Mouse (Mus musculus) myocyte (in vitro differentiated cells): ENCODE results near the gene 9930104L06Rik. TPM values are rescaled to one million over a fixed set of nuclear protein-coding genes. Genes with fewer than 3 reads are reported as not detected.

ENCODE experiments used
- H3K27me3 ChIP-seq: one replicate; pipeline ENCODE4 v1.6.1; 2011; ENCODE audit not compliant: control insufficient read depth, insufficient read depth, insufficient read length
- H3K36me3 ChIP-seq: one replicate; pipeline ENCODE4 v1.6.1; 2011; ENCODE audit not compliant: control insufficient read depth, insufficient read depth
- H3K4me2 ChIP-seq: one replicate; pipeline ENCODE4 v1.6.1; 2011; ENCODE audit warnings: low read depth, control low read depth
- H3K4me3 ChIP-seq: one replicate; pipeline ENCODE4 v1.5.1; 2011; ENCODE audit warnings: mild to moderate bottlenecking, control low read depth, moderate library complexity
- H3K79me2 ChIP-seq: one replicate; pipeline ENCODE4 v1.6.1; 2011; ENCODE audit not compliant: control insufficient read depth, insufficient read depth
- H3ac ChIP-seq: one replicate; pipeline ENCODE4 v1.6.1; 2011; ENCODE audit not compliant: control insufficient read depth, insufficient read length
- CEBPB ChIP-seq: IDR thresholded peaks from 2 replicates; pipeline ENCODE4 v1.6.1; 2011; ENCODE audit warnings: mild to moderate bottlenecking, moderate library complexity; ENCODE audit not compliant: poor library complexity, insufficient read depth, severe bottlenecking
- E2F4 ChIP-seq: IDR thresholded peaks from one replicate; pipeline ENCODE4 v1.6.1; 2011; ENCODE audit warnings: mild to moderate bottlenecking, control low read depth, moderate library complexity; ENCODE audit not compliant: insufficient read depth
- MAX ChIP-seq: IDR thresholded peaks from one replicate; pipeline ENCODE4 v1.6.1; 2011; ENCODE audit warnings: low read depth, mild to moderate bottlenecking, control low read depth
- MYOD1 ChIP-seq, 3 experiments: IDR thresholded peaks; one replicate each; pipeline ENCODE4 v1.6.1; 2011; ENCODE audit warnings: control low read depth in 2 of 3, low read depth in 2 of 3, mild to moderate bottlenecking in 2 of 3, moderate library complexity in 1 of 3; ENCODE audit not compliant: insufficient read length in 2 of 3, control insufficient read depth in 1 of 3
- MYOG ChIP-seq, 3 experiments: IDR thresholded peaks; one replicate each; pipeline ENCODE4 v1.6.1; 2011; ENCODE audit warnings: control low read depth in 2 of 3, low read depth in 2 of 3, mild to moderate bottlenecking in 2 of 3; ENCODE audit not compliant: insufficient read length in 2 of 3, control insufficient read depth in 1 of 3, insufficient read depth in 1 of 3
- POLR2A ChIP-seq: IDR thresholded peaks from one replicate; pipeline ENCODE4 v1.6.1; 2011; ENCODE audit warnings: low read depth, mild to moderate bottlenecking, control low read depth, moderate library complexity; ENCODE audit not compliant: insufficient read length
- POLR2AphosphoS2 ChIP-seq: IDR thresholded peaks from one replicate; pipeline ENCODE4 v1.6.1; 2011; ENCODE audit warnings: low read depth, control low read depth; ENCODE audit not compliant: insufficient read length
- REST ChIP-seq: IDR thresholded peaks from one replicate; pipeline ENCODE4 v1.6.1; 2011; ENCODE audit warnings: mild to moderate bottlenecking, control low read depth, moderate library complexity; ENCODE audit not compliant: insufficient read depth, insufficient read length
- SRF ChIP-seq: IDR thresholded peaks from one replicate; pipeline ENCODE4 v1.6.1; 2011; ENCODE audit warnings: low read depth; ENCODE audit not compliant: control insufficient read depth, insufficient read length
- TCF12 ChIP-seq: IDR thresholded peaks from one replicate; pipeline ENCODE4 v1.6.1; 2011; ENCODE audit warnings: mild to moderate bottlenecking, control low read depth; ENCODE audit not compliant: poor library complexity, insufficient read depth, severe bottlenecking
- TCF3 ChIP-seq: IDR thresholded peaks from one replicate; pipeline ENCODE4 v1.6.1; 2011; ENCODE audit warnings: low read depth, control low read depth; ENCODE audit not compliant: insufficient read length
- USF1 ChIP-seq: IDR thresholded peaks from one replicate; pipeline ENCODE4 v1.6.1; 2011; ENCODE audit warnings: low read depth, mild to moderate bottlenecking, control low read depth, moderate library complexity
- polyA plus RNA-seq: library from polyadenylated mRNA; unstranded; fragments of >200 nt; fragmentation: generic; extraction: Trizol; gene quantifications from one replicate; pipeline ENCODE4 v1.2.1, GENCODE M21; 2012; ENCODE audit warnings: missing spikeins

The 9930104L06Rik gene
- polyA plus RNA-seq, result 4.5 TPM

- Histone ChIP-seq H3K36me3 (peaks cover 9% of the 10 kb centered on the region), H3K79me2 (peaks cover 28% of the 10 kb centered on the region), H3ac (peak within 1 kb of the TSS; percentile 66), H3K4me3 (peak within 1 kb of the TSS; percentile 85), H3K4me2 (peak within 1 kb of the TSS; percentile 94), H3K27me3 (no peaks in the 10 kb centered on the region)
- TF ChIP-seq REST (no peak), CEBPB (no peak), USF1 (no peak), TCF3 (no peak), TCF12 (no peak), E2F4 (peak; percentile 97), POLR2AphosphoS2 (peak; percentile 49), POLR2A (peak; percentile 52), MAX (no peak), MYOD1 (IDR thresholded peaks at IDR 0.05; ENCODE audit: control insufficient read depth in 1 of 3, insufficient read length in 2 of 3, low read depth in 2 of 3) (no peak), SRF (peak; percentile 57)
Observed at GRCm38 (mm10) chr4:124936613-124937471, at the start of gene 9930104L06Rik. 9930104L06Rik (plus strand) TSS chr4:124937048.

- peaks cover 56% of the 10 kb centered on the region for H3K27me3 ChIP-seq
- no peak overlapping the region for H3K4me2 ChIP-seq
- no peaks in the 10 kb centered on the region for H3K79me2 ChIP-seq
- H3K4me3 ChIP-seq, result no peak overlapping the region
- TF ChIP-seq SRF (no peak), CEBPB (no peak), MAX (no peak), REST (no peak), POLR2AphosphoS2 (no peak), MYOD1 (IDR thresholded peaks at IDR 0.05; ENCODE audit: control insufficient read depth in 1 of 3, insufficient read length in 2 of 3, low read depth in 2 of 3) (no peak), E2F4 (no peak), POLR2A (no peak), TCF3 (no peak)
- no peaks in the 10 kb centered on the region for H3K36me3 ChIP-seq
- H3ac ChIP-seq, result no peak overlapping the region
Observed at GRCm38 (mm10) chr4:124888702-124889101, 48.1 kb upstream of the 9930104L06Rik start.

- H3K4me2 ChIP-seq, result no peak overlapping the region
- no peak overlapping the region for H3K4me3 ChIP-seq
- no peaks in the 10 kb centered on the region for H3K36me3 ChIP-seq
- TF ChIP-seq TCF12 (no peak), MAX (no peak), POLR2A (no peak), MYOD1 (IDR thresholded peaks at IDR 0.05; ENCODE audit: control insufficient read depth in 1 of 3, insufficient read length in 2 of 3, low read depth in 2 of 3) (no peak)
- H3K79me2 ChIP-seq, result no peaks in the 10 kb centered on the region
- peaks cover 69% of the 10 kb centered on the region for H3K27me3 ChIP-seq
- no peak overlapping the region for H3ac ChIP-seq
Observed at GRCm38 (mm10) chr4:124889935-124890334, 46.9 kb upstream of the 9930104L06Rik start.

- TF ChIP-seq TCF3, result no peak
- no peak for TF ChIP-seq USF1
- no peak for TF ChIP-seq E2F4
- TF ChIP-seq MYOG (IDR thresholded peaks at IDR 0.05; ENCODE audit: control insufficient read depth in 1 of 3, insufficient read depth in 1 of 3, insufficient read length in 2 of 3, low read depth in 2 of 3), result no peak
- TF ChIP-seq CEBPB, result no peak
- TF ChIP-seq MAX, result no peak
- TF ChIP-seq POLR2AphosphoS2, result no peak
- TF ChIP-seq MYOD1 (IDR thresholded peaks at IDR 0.05; ENCODE audit: control insufficient read depth in 1 of 3, insufficient read length in 2 of 3, low read depth in 2 of 3), result no peak
- TF ChIP-seq POLR2A, result no peak
- no peak for TF ChIP-seq TCF12
- TF ChIP-seq REST, result no peak
- no peak for TF ChIP-seq SRF
- Histone ChIP-seq H3K79me2 (no peaks in the 10 kb centered on the region), H3K4me2 (no peak overlapping the region), H3ac (no peak overlapping the region), H3K4me3 (no peak overlapping the region), H3K27me3 (peaks cover 66% of the 10 kb centered on the region), H3K36me3 (no peaks in the 10 kb centered on the region)
Observed at GRCm38 (mm10) chr4:124890831-124891230, 46.0 kb upstream of the 9930104L06Rik start.

- H3K4me2 ChIP-seq, result no peak overlapping the region
- H3K79me2 ChIP-seq, result no peaks in the 10 kb centered on the region
- H3K27me3 ChIP-seq, result peaks cover 51% of the 10 kb centered on the region
- no peaks in the 10 kb centered on the region for H3K36me3 ChIP-seq
- TF ChIP-seq POLR2A (no peak), REST (no peak), POLR2AphosphoS2 (no peak), MYOD1 (IDR thresholded peaks at IDR 0.05; ENCODE audit: control insufficient read depth in 1 of 3, insufficient read length in 2 of 3, low read depth in 2 of 3) (no peak), SRF (no peak)
- no peak overlapping the region for H3K4me3 ChIP-seq
- no peak overlapping the region for H3ac ChIP-seq
Observed at GRCm38 (mm10) chr4:124893769-124894168, 43.1 kb upstream of the 9930104L06Rik start.
